Mouse (Mus musculus) testis, adult 2 months (tissue): ENCODE results near the gene Cryaa. TPM values are rescaled to one million over a fixed set of nuclear protein-coding genes. Genes with fewer than 3 reads are reported as not detected.

Experiments
- H3K27ac ChIP-seq: fragments of 200-500 bp; 2 replicates; pipeline ENCODE4 v1.5.1; 2012; ENCODE audit warnings: low read depth, low read length; ENCODE audit not compliant: control insufficient read depth, insufficient read depth
- H3K27me3 ChIP-seq: fragments of 200-500 bp; 2 replicates; pipeline ENCODE4 v1.6.1; 2012; ENCODE audit warnings: mild to moderate bottlenecking, low read length, moderate library complexity; ENCODE audit not compliant: control insufficient read depth, insufficient read depth
- H3K36me3 ChIP-seq: fragments of 200-500 bp; 2 replicates; pipeline ENCODE4 v1.6.1; 2012; ENCODE audit warnings: mild to moderate bottlenecking, low read length; ENCODE audit not compliant: control insufficient read depth, insufficient read depth
- H3K4me1 ChIP-seq: fragments of 200-500 bp; 2 replicates; pipeline ENCODE4 v1.6.1; 2012; ENCODE audit warnings: low read length; ENCODE audit not compliant: control insufficient read depth, insufficient read depth
- H3K4me3 ChIP-seq: fragments of 200-500 bp; 2 replicates; pipeline ENCODE4 v1.5.1; 2012; ENCODE audit warnings: low read depth, mild to moderate bottlenecking, low read length, moderate library complexity, mixed read lengths; ENCODE audit not compliant: control insufficient read depth
- CTCF ChIP-seq: fragments of 200-500 bp; IDR thresholded peaks from 2 replicates; pipeline ENCODE4 v1.5.1; 2012; ENCODE audit warnings: low read depth, mild to moderate bottlenecking, inconsistent platforms, low read length, moderate library complexity; ENCODE audit not compliant: control insufficient read depth, insufficient read depth, insufficient replicate concordance
- POLR2A ChIP-seq: fragments of 200-500 bp; IDR thresholded peaks from 2 replicates; pipeline ENCODE4 v1.6.1; 2012; ENCODE audit warnings: low read depth, mild to moderate bottlenecking, inconsistent platforms, low read length, moderate library complexity; ENCODE audit not compliant: control insufficient read depth
- polyA plus RNA-seq: library from polyadenylated mRNA; depleted of rRNA; stranded (reverse); fragments of >200 nt; gene quantifications from 2 replicates; pipeline ENCODE4 v1.2.3, GENCODE M21; 2012

Gene Cryaa
- polyA plus RNA-seq, 1 experiment = not detected

GRCm38 (mm10) chr17:31636942-31637811 is 40.4 kb upstream of the Cryaa start, which contains the start of gene Cbs:
Cbs (minus strand) TSS chr17:31637238.
- Histone ChIP-seq H3K27me3 (peaks cover 3% of the 10 kb centered on the region; the same call in 1 of the 2 replicates), H3K4me3 (peak within 1 kb of the TSS; percentile 68), H3K36me3 (no peaks in the 10 kb centered on the region), H3K4me1 (peaks cover 18% of the 10 kb centered on the region), H3K27ac (no peak within 1 kb of the TSS)
- TF ChIP-seq CTCF (no peak), POLR2A (no peak)

- peaks cover 18% of the 10 kb centered on the region for H3K4me1 ChIP-seq
- no peak overlapping the region for H3K4me3 ChIP-seq
- no peak overlapping the region for H3K27ac ChIP-seq
- TF ChIP-seq CTCF = no peak
- TF ChIP-seq POLR2A = no peak
- peaks cover 3% of the 10 kb centered on the region; the same call in 1 of the 2 replicates for H3K27me3 ChIP-seq
- H3K36me3 ChIP-seq = no peaks in the 10 kb centered on the region
Measured at GRCm38 (mm10) chr17:31637866-31638570, 39.6 kb upstream of the Cryaa start.

- Histone ChIP-seq H3K4me1 (peaks cover 18% of the 10 kb centered on the region), H3K27me3 (peaks cover 3% of the 10 kb centered on the region; the same call in 1 of the 2 replicates), H3K27ac (no peak overlapping the region), H3K4me3 (no peak overlapping the region), H3K36me3 (no peaks in the 10 kb centered on the region)
- TF ChIP-seq POLR2A (no peak), CTCF (no peak)
Measured at GRCm38 (mm10) chr17:31639651-31640050, 38.0 kb upstream of the Cryaa start.

GRCm38 (mm10) chr17:31642331-31642730 is 35.3 kb upstream of the Cryaa start:
- peaks cover 5% of the 10 kb centered on the region; the same call in 1 of the 2 replicates for H3K4me1 ChIP-seq
- no peak overlapping the region for H3K27ac ChIP-seq
- H3K36me3 ChIP-seq = no peaks in the 10 kb centered on the region
- H3K27me3 ChIP-seq = peaks cover 1% of the 10 kb centered on the region; the same call in 1 of the 2 replicates
- H3K4me3 ChIP-seq = no peak overlapping the region
- TF ChIP-seq CTCF = no peak
- TF ChIP-seq POLR2A = no peak

- Histone ChIP-seq H3K27ac (no peak overlapping the region), H3K27me3 (no peaks in the 10 kb centered on the region), H3K4me3 (no peak overlapping the region), H3K36me3 (no peaks in the 10 kb centered on the region), H3K4me1 (no peaks in the 10 kb centered on the region; the same call in 1 of the 2 replicates)
- TF ChIP-seq CTCF (no peak), POLR2A (no peak)
Measured at GRCm38 (mm10) chr17:31642913-31643312, 34.7 kb upstream of the Cryaa start.

GRCm38 (mm10) chr17:31646199-31647002 is 31.2 kb upstream of the Cryaa start:
- TF ChIP-seq CTCF (0 out of 2 replicates have a peak, but pooled peaks have one; percentile 5), POLR2A (no peak)
- Histone ChIP-seq H3K4me3 (no peak overlapping the region), H3K4me1 (no peaks in the 10 kb centered on the region; the same call in 1 of the 2 replicates), H3K36me3 (no peaks in the 10 kb centered on the region; the same call in 1 of the 2 replicates), H3K27me3 (no peaks in the 10 kb centered on the region), H3K27ac (no peak overlapping the region)
